Mouse (Mus musculus): ENCODE measurements at regions not wholly inside any gene's neighbourhood (a gene's known extent, or its start where the extent isn't known, plus 50 kb on each side); places are given as distances from the start of the nearest gene placed in this dataset.

- no peak for DNase-seq (ENCODE audit: low read depth, low spot score)
These were observed 206.8 kb upstream of the Ppp2r3a start for GRCm38 (mm10) chr9:101458306-101458946.

GRCm38 (mm10) chr9:101446316-101446715 lies 194.7 kb upstream of the Ppp2r3a start:
- peak; percentile 61 for DNase-seq (ENCODE audit: low read depth, low spot score)

GRCm38 (mm10) chr9:101445764-101446163 lies 194.2 kb upstream of the Ppp2r3a start:
- peak; percentile 97 for DNase-seq (ENCODE audit: low read depth, low spot score)

- no peak for DNase-seq (ENCODE audit: low read depth, low spot score)
These were observed 193.7 kb upstream of the Ppp2r3a start for GRCm38 (mm10) chr9:101445293-101445692.

DNA sequence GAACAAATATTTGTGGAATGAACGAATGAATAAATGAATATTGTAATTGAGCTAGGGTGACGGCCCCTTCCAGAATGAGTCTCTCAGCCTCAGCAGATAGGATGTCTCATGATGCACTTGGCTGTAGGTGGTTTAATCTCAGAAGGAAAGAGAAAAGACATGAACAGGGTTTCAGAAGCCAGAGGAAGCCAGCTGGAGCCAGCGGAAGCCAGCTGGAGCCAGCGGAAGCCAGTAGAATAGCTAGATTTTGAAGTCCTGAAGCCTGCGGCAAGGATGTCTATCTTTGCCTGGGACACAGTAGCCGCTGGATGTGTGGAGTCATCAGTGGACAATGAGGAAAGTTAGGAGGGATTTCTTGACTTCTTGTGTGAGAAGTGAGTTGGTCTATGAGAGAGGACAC lies 188.3 kb upstream of the Ppp2r3a start:
- peak; percentile 15 for DNase-seq (ENCODE audit: low read depth, low spot score)

- no peak for DNase-seq (ENCODE audit: low read depth, low spot score)
These were observed 187.1 kb upstream of the Ppp2r3a start for GRCm38 (mm10) chr9:101438564-101439180.

DNA sequence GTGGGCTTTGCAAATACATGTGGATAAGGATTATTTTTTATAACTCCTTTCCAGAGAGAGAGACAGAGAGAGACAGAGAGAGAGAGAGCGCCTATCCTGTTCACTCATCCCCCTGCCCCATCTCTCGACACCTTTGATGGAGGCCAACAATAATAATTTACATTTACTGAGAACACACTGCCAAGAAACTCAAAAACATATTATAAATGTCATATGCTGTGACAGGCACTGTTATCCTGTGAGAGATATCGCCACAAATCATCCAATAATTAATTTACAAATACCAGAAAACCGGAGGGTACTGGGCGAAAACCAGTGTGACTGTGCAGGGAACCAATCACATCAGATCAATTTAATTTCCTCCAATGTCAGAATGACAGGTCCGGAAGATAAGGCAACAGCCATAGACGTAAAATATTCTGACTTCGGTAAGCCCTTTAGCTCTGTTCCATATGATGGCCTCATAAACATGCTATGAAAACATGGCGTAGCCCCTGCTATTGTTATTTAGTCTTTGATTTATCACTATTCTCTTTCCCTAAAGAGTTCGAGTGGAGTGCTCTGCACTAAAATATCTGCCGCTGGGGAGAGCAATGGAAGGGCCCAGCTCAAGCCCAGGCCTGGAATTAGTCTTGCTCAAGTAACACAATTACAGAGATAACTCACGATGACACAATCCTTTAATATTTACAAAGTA lies 173.5 kb upstream of the Ppp2r3a start:
- DNase-seq (ENCODE audit: low read depth, low spot score): no peak

DNA sequence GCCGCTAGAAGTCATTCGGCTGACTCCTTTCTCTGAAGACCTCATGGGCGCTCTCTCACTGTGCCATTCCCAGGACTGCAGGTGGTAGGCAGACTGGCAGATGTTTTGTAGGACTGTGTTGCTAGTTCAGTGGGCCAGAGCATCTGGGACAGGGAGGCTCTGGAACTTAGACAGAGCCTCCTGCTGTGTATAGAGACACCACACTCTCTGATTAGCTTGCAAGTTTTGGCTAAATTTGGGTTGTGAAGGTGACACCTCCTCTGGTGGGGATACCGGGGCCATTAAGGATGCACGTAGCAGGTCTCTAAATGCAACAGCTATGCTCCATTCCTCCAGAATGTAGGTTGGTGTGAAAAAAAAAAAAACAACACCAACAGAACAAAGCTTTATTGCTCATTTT lies 171.4 kb upstream of the Ppp2r3a start:
- peak; percentile 82 for DNase-seq (ENCODE audit: low read depth, low spot score)

- no peak for DNase-seq (ENCODE audit: low read depth, low spot score)
These were observed 170.4 kb upstream of the Ppp2r3a start for GRCm38 (mm10) chr9:101422006-101422405.

DNA sequence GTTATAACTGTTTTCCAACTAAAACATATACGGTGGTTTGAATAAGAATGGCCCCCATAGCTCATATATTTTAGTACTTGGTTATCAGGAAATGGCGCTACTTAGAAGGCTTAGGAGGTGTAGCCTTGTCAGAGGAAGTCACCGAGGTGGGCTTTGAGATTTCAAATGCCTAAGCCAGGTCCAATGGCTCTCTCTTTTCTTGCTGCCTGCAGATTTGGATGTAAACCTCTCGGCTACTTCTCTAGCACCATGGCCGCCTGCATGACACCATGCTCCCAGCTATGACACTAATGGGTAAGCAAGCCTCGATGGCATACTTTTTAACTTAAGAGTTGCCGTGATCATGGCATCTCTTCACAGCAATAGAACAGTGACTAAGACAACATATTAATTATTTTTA lies 169.5 kb upstream of the Ppp2r3a start:
- no peak for DNase-seq (ENCODE audit: low read depth, low spot score)

DNA sequence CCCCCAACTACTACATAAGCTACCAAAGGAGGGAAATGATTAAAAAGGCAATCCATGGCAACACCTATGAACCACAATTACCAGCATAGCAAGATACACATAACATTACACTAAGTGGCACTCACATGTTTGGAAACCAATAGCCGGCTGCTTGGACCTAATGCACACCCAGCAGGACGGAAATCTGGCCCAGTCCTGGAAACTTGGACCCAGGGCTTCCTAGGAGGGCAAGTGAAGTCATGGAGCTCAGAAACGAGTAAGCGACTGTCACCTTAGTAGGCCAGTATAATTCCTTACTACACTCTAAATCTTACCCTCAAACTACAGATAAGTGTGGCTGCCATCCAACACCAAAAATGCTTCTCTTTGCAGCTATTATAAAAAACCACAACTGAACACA lies 168.6 kb upstream of the Ppp2r3a start:
- DNase-seq (ENCODE audit: low read depth, low spot score): no peak

DNA sequence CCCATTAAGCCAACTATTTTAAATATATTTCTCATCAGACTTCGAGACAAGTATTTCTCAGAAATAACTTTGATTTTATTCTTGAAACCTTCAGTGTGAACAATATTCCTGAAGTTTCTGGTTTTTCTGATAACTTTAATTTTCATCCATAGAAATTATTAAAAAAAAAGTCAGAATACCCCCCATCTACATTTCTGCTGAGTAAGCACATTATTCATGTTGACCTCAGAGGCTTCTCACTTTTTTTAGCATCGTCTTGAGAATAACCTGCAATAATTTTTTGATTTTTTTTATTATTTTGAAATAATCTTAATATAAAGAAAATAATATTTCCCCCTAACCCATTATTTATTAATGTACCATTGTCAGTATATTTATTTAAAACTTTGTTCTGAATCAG lies 166.1 kb upstream of the Ppp2r3a start:
- no peak for DNase-seq (ENCODE audit: low read depth, low spot score)

DNA sequence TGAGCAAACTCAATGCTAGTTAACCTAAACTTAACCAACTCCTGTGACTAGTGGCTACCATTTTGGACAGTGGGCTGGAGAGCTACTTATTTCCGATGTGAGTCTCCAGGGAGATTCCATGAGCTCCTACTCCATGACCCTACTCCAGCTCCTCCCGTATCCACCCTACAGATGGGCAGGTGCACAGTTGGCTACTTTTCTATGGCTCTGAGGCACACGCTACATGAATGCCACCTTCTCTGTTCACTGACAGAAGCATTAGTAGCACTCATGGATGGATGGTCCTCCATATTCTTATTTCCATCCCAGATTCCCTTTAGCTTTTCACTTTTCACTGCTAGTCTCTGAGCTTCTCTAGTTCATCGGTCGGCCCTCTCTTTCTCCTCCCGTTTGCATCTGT lies 164.7 kb upstream of the Ppp2r3a start:
- no peak for DNase-seq (ENCODE audit: low read depth, low spot score)

DNA sequence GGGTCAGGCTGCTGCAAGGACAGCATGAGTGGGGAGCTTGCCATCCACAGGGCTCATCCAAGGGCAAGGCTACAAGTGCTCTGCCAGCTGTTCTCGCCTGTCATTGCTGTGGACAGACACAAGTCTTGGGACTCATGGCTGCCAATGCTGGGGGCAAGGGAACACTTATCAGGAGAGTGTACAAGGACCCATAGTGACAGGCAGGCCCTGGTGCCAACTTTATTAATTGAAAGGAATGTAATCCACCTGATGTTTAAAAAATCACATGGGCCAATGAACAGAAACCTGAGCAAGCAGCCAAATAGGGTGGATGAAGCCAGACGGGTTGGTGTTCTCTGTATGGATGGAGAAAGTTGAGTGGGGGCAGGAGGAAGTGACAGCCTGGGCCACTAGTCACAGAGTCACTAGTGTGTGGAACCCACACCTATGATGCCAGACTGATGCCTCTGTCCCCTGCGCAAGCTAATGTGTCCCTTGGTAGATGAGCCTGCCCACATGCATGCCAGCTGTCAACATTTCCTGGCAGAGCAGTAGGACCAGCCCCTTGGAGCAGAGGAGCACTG lies 161.6 kb upstream of the Ppp2r3a start:
- no peak for DNase-seq (ENCODE audit: low read depth, low spot score)

GRCm38 (mm10) chr9:101411951-101412350 lies 160.4 kb upstream of the Ppp2r3a start:
- DNase-seq (ENCODE audit: low read depth, low spot score): no peak

DNA sequence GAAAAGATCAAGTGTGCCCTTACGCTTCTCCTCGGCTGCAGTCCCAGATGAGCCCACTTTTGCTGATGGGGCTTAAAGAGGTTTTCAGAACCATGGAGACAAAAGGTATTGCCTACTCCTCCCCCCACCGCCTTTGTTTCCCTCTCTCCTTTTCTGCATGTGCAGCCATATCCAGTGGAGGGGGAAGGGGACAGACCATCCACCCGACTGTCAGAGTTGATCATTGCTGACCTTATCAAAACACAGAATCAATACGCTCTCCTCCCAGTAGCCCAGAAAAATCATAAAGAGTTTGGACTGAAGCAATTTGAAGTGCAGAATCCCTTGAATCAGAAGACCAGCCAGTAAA lies 159.9 kb upstream of the Ppp2r3a start:
- DNase-seq (ENCODE audit: low read depth, low spot score): no peak

DNA sequence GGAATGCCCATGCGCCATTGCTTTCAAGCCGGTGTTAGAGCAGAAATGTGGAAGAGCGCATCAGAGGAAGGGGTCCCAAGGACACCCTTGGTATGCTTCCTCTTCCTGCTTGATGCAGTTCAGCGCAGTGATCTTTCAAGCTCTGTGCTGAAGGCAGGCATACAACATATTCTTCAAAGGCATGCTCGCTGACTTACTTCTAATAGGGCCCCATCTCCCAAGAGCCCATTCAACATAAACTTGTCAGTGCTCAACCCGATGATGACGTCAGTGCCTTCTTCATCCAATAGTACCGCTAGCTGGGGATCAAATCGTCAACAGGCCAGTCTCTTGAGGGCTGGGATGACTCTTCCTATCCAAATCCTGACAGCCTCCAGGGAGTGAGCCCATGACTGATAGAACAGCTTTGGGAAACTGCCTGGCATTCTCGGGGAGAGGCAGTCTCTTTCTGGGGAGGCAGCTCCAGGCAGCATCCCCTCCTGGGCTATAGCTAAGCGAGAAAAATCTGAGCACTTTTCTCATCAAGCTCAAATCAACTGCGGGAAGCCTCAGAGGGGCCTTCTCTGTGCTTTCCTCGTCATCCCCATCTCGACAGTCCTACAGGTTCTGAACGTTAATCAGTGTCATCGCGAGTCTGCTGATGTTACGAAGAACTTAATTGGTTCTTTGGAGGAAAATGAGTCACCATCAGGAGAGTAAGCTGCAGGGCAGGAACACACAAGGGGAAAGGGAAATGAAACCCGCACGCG lies 159.4 kb upstream of the Ppp2r3a start:
- DNase-seq (ENCODE audit: low read depth, low spot score): peak; percentile 54

DNA sequence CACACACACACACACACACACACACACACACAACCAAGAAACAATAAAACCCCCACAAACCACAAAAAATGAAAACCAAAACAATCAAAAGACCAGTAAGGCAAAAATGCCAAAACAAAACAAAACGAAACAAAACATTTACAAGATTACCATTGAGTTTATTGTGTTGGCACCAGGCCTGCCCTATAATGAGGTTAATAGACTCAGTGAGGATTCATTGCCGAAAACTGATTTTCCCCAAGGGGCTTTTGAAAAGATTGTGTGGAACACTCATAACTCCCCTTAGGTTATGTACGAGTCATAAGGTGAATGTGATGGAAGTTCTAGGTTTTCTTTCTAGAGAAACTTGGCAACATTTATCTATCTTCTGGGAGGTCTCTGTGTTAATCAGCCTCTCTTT lies 158.8 kb upstream of the Ppp2r3a start:
- no peak for DNase-seq (ENCODE audit: low read depth, low spot score)

DNA sequence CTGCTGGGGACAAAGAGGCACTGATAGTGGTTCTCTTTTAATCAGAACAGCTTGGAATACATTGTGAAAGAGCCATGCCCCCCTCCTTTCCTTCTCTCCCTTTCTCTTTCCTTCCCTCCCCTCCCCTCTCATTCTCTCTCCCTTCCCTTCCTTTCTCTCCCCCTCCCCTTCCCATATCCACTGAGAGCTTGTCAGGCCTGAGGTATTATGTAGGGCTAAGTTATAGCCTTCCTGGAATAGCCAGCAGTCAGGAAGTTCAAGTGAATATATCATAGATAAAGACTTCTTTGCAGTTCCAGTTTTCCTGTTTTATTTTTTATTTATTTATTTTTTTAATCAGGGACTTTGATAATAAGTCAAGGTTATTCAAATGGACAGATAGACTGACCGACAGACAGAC lies 156.5 kb upstream of the Ppp2r3a start:
- DNase-seq (ENCODE audit: low read depth, low spot score): no peak

GRCm38 (mm10) chr9:101407141-101407540 lies 155.5 kb upstream of the Ppp2r3a start:
- DNase-seq (ENCODE audit: low read depth, low spot score): peak; percentile 92

GRCm38 (mm10) chr9:101404441-101405081 lies 153.0 kb upstream of the Ppp2r3a start:
- peak; percentile 80 for DNase-seq (ENCODE audit: low read depth, low spot score)

GRCm38 (mm10) chr9:101404034-101404433 lies 152.4 kb upstream of the Ppp2r3a start:
- peak; percentile 49 for DNase-seq (ENCODE audit: low read depth, low spot score)

All from brain, adult 2 months (tissue).